Mouse (Mus musculus) midbrain, embryonic 11.5 days (tissue): ENCODE measurements around the gene Rufy4. TPM values are rescaled to one million over a fixed set of nuclear protein-coding genes. Genes with fewer than 3 reads are reported as not detected.

ENCODE experiments used
- ATAC-seq: fragments of 200-750 bp; cut with Nextera tagmentation; 2 replicates; pipeline ENCODE4 v1.8.0; 2017; ENCODE audit warnings: moderate TSS enrichment, moderate library complexity; ENCODE audit not compliant: low FRiP score
- DNase-seq: peaks from one replicate; pipeline ENCODE4 v3.0.0; 2015; ENCODE audit warnings: low spot score; ENCODE audit errors: missing footprints
- H3K27ac ChIP-seq: fragments of 300-500 bp; sonication (generic); 2 replicates; pipeline ENCODE4 v1.5.1; 2014; ENCODE audit warnings: low read depth, low read length
- H3K27me3 ChIP-seq: fragments of 300-500 bp; sonication (generic); 2 replicates; pipeline ENCODE4 v1.6.1; 2014; ENCODE audit warnings: mild to moderate bottlenecking, low read length, moderate library complexity, mixed read lengths; ENCODE audit not compliant: control insufficient read depth, insufficient read depth
- H3K36me3 ChIP-seq: fragments of 300-500 bp; sonication (generic); 2 replicates; pipeline ENCODE4 v1.6.1; 2014; ENCODE audit warnings: mild to moderate bottlenecking, low read length, moderate library complexity, mixed read lengths; ENCODE audit not compliant: control insufficient read depth, insufficient read depth
- H3K4me1 ChIP-seq: fragments of 300-500 bp; sonication (generic); 2 replicates; pipeline ENCODE4 v1.6.1; 2014; ENCODE audit warnings: low read length; ENCODE audit not compliant: control insufficient read depth, insufficient read depth
- H3K4me2 ChIP-seq: fragments of 300-500 bp; sonication (generic); 2 replicates; pipeline ENCODE4 v1.6.1; 2014; ENCODE audit warnings: mild to moderate bottlenecking, moderate library complexity
- H3K4me3 ChIP-seq: fragments of 300-500 bp; sonication (generic); 2 replicates; pipeline ENCODE4 v1.5.1; 2014; ENCODE audit warnings: low read depth, low read length
- H3K9ac ChIP-seq: fragments of 300-500 bp; sonication (generic); 2 replicates; pipeline ENCODE4 v1.6.1; 2014; ENCODE audit warnings: low read length
- H3K9me3 ChIP-seq: fragments of 300-500 bp; sonication (generic); 2 replicates; pipeline ENCODE4 v1.6.1; 2016; ENCODE audit warnings: low read length; ENCODE audit not compliant: control insufficient read depth
- WGBS: fragments of 180-500 bp; shearing (Covaris S2); extraction: QIAGEN DNeasy Blood & Tissue Kit; methylation state at CpG from one replicate; pipeline ENCODE4 v1.1.7; 2014; 5-methylcytosine and 5-hydroxymethylcytosine counted together
- polyA plus RNA-seq: library from polyadenylated mRNA; unstranded; fragments of >200 nt; fragmentation: Nextera tagmentation; extraction: Ambion mirVana; gene quantifications from 2 replicates; pipeline ENCODE4 v1.2.1, GENCODE M21; 2014

Rufy4 gene
- polyA plus RNA-seq, result 0.22 and 0.25 TPM in 2 replicates

- peaks cover 11% of the 10 kb centered on the region for H3K4me1 ChIP-seq
- H3K4me2 ChIP-seq, result peak within 1 kb of the TSS; percentile 86
- H3K4me3 ChIP-seq, result peak within 1 kb of the TSS; percentile 50
- WGBS, result under 1% methylated on average over 12 of the region's 12 CpGs
- H3K9ac ChIP-seq, result peak within 1 kb of the TSS; percentile 64
- peak; percentile 97 for DNase-seq
- H3K27ac ChIP-seq, result no peak within 1 kb of the TSS
- H3K27me3 ChIP-seq, result peaks cover 22% of the 10 kb centered on the region
- H3K9me3 ChIP-seq, result no peaks in the 10 kb centered on the region
- ATAC-seq, result peak; percentile 51
- no peaks in the 10 kb centered on the region for H3K36me3 ChIP-seq
These were observed at the start of gene Rufy4 for GRCm38 (mm10) chr1:74124991-74125552. Rufy4 (plus strand) TSS chr1:74125541.

DNA sequence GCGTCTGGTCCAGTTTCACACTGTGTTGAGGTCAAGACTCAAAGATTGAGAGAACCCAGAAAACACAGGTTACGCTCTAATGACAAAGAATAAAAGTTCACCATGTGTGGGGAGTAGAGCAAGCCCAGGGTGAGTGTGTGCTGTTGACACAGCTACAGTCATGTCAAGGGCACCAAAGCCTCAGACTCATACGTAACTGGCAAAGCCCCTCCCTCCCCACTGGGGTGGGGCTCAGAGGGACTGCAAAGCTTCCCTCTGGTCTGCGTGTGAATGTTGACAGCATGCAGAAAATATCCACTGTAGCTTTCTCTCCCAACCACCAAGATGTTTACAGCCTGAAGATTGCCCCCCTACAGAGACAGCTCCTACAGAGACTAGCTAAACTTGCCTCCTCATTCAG is 49.1 kb upstream of the Rufy4 start:
- H3K9ac ChIP-seq, result no peak overlapping the region
- ATAC-seq (no peak), DNase-seq (no peak)
- H3K4me2 ChIP-seq, result no peak overlapping the region
- no peaks in the 10 kb centered on the region for H3K4me1 ChIP-seq
- no peaks in the 10 kb centered on the region for H3K27me3 ChIP-seq
- no peak overlapping the region for H3K4me3 ChIP-seq
- 89% methylated on average over 4 of the region's 4 CpGs for WGBS
- H3K9me3 ChIP-seq, result no peaks in the 10 kb centered on the region
- H3K27ac ChIP-seq, result no peak overlapping the region
- no peaks in the 10 kb centered on the region for H3K36me3 ChIP-seq

- Histone ChIP-seq H3K9ac (no peak overlapping the region), H3K4me3 (no peak overlapping the region), H3K9me3 (no peaks in the 10 kb centered on the region), H3K27ac (no peak overlapping the region), H3K36me3 (no peaks in the 10 kb centered on the region), H3K4me2 (no peak overlapping the region), H3K27me3 (no peaks in the 10 kb centered on the region), H3K4me1 (no peaks in the 10 kb centered on the region)
- no peak for ATAC-seq
- 18% methylated on average over 2 of the region's 2 CpGs for WGBS
- DNase-seq, result peak; percentile 98
These were observed 48.0 kb upstream of the Rufy4 start for GRCm38 (mm10) chr1:74077353-74077752.

- H3K4me2 ChIP-seq, result no peak overlapping the region
- H3K27me3 ChIP-seq, result no peaks in the 10 kb centered on the region
- no peaks in the 10 kb centered on the region for H3K36me3 ChIP-seq
- ATAC-seq, result no peak
- no peak overlapping the region for H3K27ac ChIP-seq
- H3K9me3 ChIP-seq, result no peaks in the 10 kb centered on the region
- DNase-seq, result no peak
- 61% methylated on average over 2 of the region's 2 CpGs for WGBS
- H3K4me1 ChIP-seq, result peaks cover 3% of the 10 kb centered on the region; the same call in 1 of the 2 replicates
- no peak overlapping the region for H3K9ac ChIP-seq
- no peak overlapping the region for H3K4me3 ChIP-seq
These were observed 43.8 kb upstream of the Rufy4 start for GRCm38 (mm10) chr1:74081573-74081989.

- DNase-seq, result no peak
- peaks cover 3% of the 10 kb centered on the region; the same call in 1 of the 2 replicates for H3K4me1 ChIP-seq
- H3K27ac ChIP-seq, result no peak overlapping the region
- 17% methylated on average over 6 of the region's 6 CpGs for WGBS
- no peaks in the 10 kb centered on the region for H3K27me3 ChIP-seq
- no peaks in the 10 kb centered on the region for H3K9me3 ChIP-seq
- peak; percentile 52; the same call in 1 of the 2 replicates for ATAC-seq
- no peak overlapping the region for H3K9ac ChIP-seq
- no peaks in the 10 kb centered on the region for H3K36me3 ChIP-seq
- no peak overlapping the region for H3K4me2 ChIP-seq
- H3K4me3 ChIP-seq, result no peak overlapping the region
These were observed 42.4 kb upstream of the Rufy4 start for GRCm38 (mm10) chr1:74082841-74083463.

DNA sequence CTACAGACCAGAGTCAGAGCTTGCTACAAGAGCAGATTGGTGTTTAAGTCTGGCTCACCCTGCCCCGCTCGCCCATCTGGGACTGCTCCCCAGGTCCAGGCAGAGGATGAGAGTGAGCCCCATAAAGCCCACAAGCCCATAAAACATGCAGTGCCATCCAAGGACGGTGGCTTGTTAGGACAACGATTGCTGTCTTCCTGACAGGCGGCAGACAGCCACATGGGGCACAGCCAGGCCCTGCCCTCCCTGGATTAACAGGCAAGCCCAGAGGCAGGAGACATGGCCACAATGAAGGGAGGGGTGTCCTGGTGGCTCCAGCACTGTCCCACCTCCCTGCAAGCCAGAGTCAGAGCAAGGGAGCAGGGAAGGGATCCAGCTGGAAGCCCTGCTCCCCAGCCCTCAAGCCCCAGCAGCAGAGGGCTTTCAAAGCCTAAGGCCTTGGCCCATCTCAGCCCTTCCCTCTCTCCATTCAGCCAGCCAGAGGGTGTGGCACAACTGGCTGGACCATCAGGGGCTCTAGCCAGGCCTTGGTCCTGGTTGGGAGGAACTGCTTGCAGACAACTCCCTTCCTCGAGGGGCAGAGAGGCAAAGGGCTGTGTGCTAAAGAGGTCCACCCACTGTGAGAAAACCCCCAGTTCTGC is 41.2 kb upstream of the Rufy4 start:
- no peaks in the 10 kb centered on the region for H3K9me3 ChIP-seq
- H3K27me3 ChIP-seq, result no peaks in the 10 kb centered on the region
- WGBS, result 61% methylated on average over 6 of the region's 6 CpGs
- H3K4me2 ChIP-seq, result no peak overlapping the region
- no peaks in the 10 kb centered on the region for H3K36me3 ChIP-seq
- no peak overlapping the region for H3K9ac ChIP-seq
- DNase-seq, result no peak
- ATAC-seq, result no peak
- H3K4me3 ChIP-seq, result no peak overlapping the region
- peaks cover 3% of the 10 kb centered on the region; the same call in 1 of the 2 replicates for H3K4me1 ChIP-seq
- no peak overlapping the region for H3K27ac ChIP-seq

- Histone ChIP-seq H3K27me3 (no peaks in the 10 kb centered on the region), H3K4me3 (no peak overlapping the region), H3K36me3 (no peaks in the 10 kb centered on the region), H3K4me2 (no peak overlapping the region), H3K9ac (no peak overlapping the region), H3K4me1 (peaks cover 3% of the 10 kb centered on the region; the same call in 1 of the 2 replicates), H3K27ac (no peak overlapping the region), H3K9me3 (no peaks in the 10 kb centered on the region)
- no peak for ATAC-seq
- no peak for DNase-seq
- 62% methylated on average over 5 of the region's 5 CpGs for WGBS
These were observed 40.6 kb upstream of the Rufy4 start for GRCm38 (mm10) chr1:74084752-74085151.

GRCm38 (mm10) chr1:74085566-74085965 is 39.8 kb upstream of the Rufy4 start:
- Histone ChIP-seq H3K9ac (no peak overlapping the region), H3K4me3 (no peak overlapping the region), H3K9me3 (no peaks in the 10 kb centered on the region), H3K4me1 (peaks cover 3% of the 10 kb centered on the region; the same call in 1 of the 2 replicates), H3K4me2 (no peak overlapping the region), H3K27me3 (no peaks in the 10 kb centered on the region), H3K36me3 (no peaks in the 10 kb centered on the region), H3K27ac (no peak overlapping the region)
- ATAC-seq, result no peak
- 75% methylated on average over 7 of the region's 7 CpGs for WGBS
- DNase-seq, result no peak

DNA sequence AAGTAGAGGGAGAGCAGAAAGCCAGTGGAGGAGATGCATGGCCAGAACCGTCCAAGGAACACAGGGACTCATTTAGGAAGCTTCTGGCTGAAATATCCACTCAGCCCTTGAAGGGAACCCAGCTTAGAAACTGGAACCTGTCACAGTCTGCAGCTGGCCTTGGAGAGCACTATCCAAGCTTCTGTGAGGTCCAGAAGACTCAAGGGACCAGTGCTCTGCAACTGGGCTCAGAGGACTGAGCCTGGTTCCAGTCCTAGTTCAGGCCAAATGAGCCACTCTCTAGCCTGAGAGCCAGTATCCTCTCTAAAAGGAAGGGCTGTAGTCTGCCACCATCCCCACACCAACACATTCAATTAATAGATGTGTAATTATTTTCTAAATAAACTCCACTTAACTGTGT is 36.8 kb upstream of the Rufy4 start:
- no peak overlapping the region for H3K4me2 ChIP-seq
- no peak overlapping the region for H3K27ac ChIP-seq
- H3K4me3 ChIP-seq, result no peak overlapping the region
- no peak for ATAC-seq
- peak; percentile 61 for DNase-seq
- H3K9ac ChIP-seq, result no peak overlapping the region
- H3K27me3 ChIP-seq, result no peaks in the 10 kb centered on the region
- peaks cover 14% of the 10 kb centered on the region for H3K4me1 ChIP-seq
- no peaks in the 10 kb centered on the region for H3K9me3 ChIP-seq
- 72% methylated on average over 1 of the region's 1 CpGs for WGBS
- no peaks in the 10 kb centered on the region for H3K36me3 ChIP-seq
